Mouse (Mus musculus): ENCODE data around the gene Arl15.

Arl15 gene

GRCm38 (mm10) chr13:114113516-114113915, 319.2 kb downstream of the Arl15 start:
- DNase-seq, result no peak

DNA sequence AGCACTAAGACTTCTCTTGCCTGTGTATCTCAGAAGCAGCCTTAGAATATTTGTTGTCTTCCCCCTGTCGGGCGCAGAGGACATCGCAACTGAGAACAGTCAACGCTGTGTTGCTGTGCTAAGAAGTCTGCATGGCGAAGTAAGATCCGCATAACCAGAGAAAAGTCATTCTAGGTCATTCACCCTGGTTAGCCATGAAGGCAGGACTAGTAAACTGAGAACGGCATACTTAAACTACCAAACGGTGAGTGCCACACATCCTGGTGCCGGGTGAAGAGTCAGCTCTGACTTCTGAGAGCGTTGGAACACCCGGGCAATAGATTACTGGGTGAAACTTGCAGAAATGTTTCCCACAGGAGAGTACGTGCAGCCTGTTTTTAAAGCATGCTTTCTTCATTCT, 320.3 kb downstream of the Arl15 start:
- no peak for DNase-seq

DNA sequence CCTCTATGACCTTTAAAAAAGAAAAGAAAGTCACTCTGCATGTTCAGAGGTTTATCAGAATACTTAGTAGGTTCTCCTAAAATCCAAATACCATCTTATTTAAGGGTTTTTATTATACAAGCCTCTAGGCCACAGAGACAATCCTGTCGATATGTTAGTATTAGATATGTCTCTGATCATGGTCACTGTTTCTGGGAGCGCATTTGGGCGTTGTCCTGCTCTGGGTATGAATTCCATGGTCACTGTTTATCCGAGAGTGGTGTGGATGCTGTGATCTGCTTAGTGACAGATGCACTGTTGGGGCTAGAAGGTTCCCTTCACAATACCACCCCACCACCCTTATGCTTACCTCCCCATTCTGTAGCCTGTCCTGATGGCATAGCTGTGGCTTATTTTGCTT, 320.8 kb downstream of the Arl15 start:
- DNase-seq, result no peak

DNA sequence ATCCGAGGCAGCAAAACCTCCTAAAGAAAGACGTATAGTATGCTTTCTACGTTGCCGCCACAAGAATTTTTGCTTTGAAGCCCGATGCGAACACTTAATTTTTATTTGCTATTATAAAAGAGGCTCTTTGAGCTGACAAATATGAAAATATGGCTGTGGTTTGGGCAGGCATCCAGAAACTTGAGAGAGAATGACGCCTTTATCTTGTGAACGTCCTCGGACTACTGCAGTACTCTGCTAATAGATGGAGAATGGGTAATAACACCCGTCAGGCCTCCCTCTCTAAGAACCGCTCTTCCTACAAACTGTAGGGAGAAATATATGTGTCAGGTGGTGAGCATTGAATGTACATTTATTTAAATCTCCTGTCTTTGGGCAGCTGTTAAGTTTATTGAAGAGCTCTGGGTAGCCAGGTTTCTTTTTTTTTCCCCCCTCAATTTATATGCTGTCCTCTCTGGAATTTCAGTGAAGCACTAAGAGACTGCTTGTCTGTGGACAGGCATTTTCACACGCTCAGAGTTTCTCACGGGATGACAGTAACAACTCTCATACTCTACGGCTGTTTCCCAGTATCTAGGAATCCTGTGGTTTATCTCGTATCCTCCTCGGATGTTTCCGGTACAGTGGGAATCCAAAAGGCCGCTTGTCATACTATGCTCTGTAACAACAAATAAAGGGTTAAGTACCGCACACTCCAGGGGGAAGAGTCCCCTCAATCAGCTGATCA, 324.0 kb downstream of the Arl15 start:
- no peak for DNase-seq

DNA sequence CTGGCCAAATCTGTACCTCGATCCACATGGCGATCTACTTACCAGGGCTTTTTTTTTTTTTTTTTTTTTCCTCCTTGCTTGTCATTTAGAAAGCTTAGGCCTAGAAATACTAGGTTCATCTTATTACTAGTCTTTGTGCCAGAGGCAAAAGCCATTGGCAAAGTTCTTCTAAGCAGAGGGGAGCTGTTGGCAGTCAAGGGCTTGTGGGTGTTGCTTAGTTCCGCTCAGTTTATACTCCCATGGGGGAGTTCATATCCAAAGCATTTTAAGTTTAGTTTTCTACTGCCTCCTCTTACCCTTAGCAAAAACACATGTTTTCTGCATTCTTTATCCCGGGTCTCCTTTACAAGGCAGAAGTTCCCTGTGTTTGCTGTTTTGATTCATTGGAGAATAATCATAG, 325.5 kb downstream of the Arl15 start:
- DNase-seq, result no peak

GRCm38 (mm10) chr13:114121591-114121990, 327.3 kb downstream of the Arl15 start:
- no peak for DNase-seq

- DNase-seq, result no peak
These were observed 329.1 kb downstream of the Arl15 start for GRCm38 (mm10) chr13:114123391-114123790.

GRCm38 (mm10) chr13:114124385-114124784, 330.1 kb downstream of the Arl15 start:
- no peak for DNase-seq

DNA sequence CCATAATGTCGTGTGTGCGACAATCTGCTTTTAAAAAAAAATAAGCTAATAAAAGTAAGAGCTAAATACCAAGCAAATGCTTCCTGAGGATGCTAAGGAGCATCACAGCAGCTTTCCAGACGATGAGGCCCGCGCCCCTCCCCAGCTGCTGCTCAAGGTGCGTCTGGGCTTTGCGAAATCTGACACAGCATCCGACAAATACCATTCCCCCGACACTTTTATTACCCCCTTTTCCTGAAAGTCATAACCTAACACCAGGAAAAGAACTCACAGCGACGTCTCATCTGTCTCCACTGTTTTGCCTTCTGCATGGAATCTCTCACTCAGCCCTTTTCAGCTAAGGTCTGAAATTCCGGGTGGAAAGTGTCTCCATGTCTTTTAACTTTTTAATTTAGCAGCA, 330.7 kb downstream of the Arl15 start:
- DNase-seq, result no peak

DNA sequence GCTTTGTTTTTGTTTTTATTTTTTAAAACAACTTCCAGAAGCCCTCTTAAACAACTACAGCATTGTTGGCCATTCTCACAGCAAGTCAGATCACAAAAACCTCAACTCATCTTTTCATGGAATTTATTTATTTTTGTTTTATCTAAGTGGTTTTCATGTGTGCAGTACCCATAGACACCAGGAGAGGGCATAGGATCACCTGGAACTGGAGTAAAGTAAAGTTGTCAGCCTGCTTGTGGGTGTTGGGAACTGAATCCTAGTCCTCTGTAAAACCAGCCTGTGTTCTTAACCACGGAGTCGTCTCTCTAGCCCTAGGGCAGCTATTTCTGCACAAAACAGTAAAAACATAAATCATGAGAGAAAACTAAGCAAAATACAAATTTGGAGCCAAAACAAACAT, 334.1 kb downstream of the Arl15 start:
- no peak for DNase-seq

DNA sequence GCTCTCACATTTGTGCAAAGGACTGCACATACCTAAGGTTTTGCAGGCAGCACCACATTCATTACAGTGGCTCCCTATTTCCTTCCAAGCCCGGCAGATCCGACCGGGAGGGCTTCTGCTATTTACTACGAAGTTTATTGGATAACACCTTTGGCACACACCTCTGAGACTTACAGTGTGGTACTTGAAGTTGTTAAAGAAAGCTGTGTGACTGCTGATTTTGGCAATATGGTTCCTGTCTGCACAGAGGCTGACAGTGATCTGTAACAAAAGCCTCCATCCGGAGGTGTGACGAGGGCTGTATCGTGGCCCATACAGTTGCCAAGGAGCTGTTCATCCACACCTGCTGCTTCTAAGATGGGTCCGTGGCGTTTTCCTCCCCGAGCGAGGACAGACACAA, 335.7 kb downstream of the Arl15 start:
- no peak for DNase-seq

- DNase-seq, result no peak
These were observed 336.4 kb downstream of the Arl15 start for GRCm38 (mm10) chr13:114130566-114131319.

- no peak for DNase-seq
These were observed 344.6 kb downstream of the Arl15 start for GRCm38 (mm10) chr13:114138921-114139320.

GRCm38 (mm10) chr13:114139570-114139969, 345.3 kb downstream of the Arl15 start:
- no peak for DNase-seq

DNA sequence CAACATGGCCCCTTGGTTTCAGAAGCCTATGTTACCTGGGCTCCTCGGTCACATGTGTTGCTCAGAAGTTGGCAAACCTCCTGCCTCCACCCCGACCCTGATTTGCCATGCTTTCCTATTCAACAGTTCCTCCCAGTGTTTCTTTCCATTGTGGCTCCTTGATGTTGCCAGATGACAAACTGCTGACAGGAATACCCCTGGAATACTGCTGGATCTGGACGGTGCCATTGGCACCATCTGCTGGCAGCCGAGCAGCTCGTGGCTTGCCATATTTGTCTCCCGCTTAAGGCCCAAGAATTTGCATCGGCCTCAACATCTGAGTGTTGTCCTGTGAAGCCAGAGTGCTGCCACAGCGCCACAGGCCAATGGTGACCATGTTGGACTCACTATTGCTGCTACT, 348.5 kb downstream of the Arl15 start:
- DNase-seq, result no peak

GRCm38 (mm10) chr13:114143247-114143646, 348.9 kb downstream of the Arl15 start:
- DNase-seq, result no peak

DNA sequence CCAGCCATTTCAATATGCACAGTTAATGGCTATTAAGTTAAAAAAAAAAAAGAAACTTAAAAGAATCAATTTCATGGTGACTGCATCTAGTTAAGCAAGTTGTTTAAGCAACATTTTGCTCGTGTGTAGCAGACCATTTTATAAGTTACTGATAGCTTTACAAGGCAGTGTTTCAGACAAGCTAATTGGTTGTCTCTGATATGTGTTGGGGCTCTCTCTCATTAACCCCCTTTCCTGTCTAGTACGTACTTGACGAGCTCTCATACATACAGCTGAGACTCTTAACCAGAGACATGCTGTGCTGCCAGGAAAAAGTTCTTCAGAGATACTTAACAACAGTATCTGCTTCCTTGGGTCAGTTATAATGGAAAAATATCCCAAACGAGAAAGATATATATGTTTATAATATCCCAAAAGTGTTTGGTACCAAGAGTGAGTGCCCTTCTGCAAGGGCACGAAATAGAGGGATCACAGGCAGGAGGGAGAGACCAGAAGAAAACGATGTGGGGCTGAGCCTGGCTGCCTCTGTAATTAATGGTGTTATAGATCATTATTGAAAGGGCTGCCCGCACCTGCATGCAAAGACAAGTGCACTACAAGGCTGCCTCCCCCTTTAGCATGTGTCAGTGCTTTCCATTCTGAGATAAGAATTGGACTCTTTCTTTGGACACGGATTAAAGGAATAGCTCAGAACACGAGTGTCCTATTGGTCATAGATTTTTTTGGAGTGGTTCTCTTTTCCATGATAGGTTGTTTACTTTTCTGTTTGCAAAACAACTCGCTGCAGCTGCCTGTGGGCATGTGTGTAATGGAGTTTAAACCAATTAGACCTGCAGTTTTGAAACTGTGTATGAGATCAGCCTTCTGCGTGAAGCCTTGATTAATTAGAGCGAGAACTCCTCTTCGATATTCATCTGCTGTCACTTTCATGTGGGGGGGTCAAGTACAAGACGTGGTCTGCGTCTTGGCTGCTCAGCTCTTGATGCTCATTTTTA, 350.0 kb downstream of the Arl15 start:
- no peak for DNase-seq

GRCm38 (mm10) chr13:114145249-114145648, 350.9 kb downstream of the Arl15 start:
- DNase-seq, result no peak

- peak; percentile 52 to 63 for DNase-seq
These were observed 356.8 kb downstream of the Arl15 start for GRCm38 (mm10) chr13:114150856-114151697.

- peak; percentile 30 to 40 for DNase-seq
These were observed 357.4 kb downstream of the Arl15 start for GRCm38 (mm10) chr13:114151698-114152069.

- no peak for DNase-seq
These were observed 362.4 kb downstream of the Arl15 start for GRCm38 (mm10) chr13:114156689-114157088.

GRCm38 (mm10) chr13:114158111-114158730, 363.9 kb downstream of the Arl15 start:
- DNase-seq, result no peak
